ENCODE assay signal across 9 mouse cellular contexts in genomic region chr5:120579211-120579897, GRCm38 (mm10). TPM values are rescaled to one million over a fixed set of nuclear protein-coding genes. Genes with fewer than 3 reads are reported as not detected.
DNase-seq lines count a peak whose midpoint lies in the region; ATAC-seq lines count a peak whose summit lies in the region.
"Had no signal": no experiment of that assay in that cellular context is flagged by ENCODE, and none has a peak within 500 bp of the region (broad histone marks: within the 10 kb centered on the region; RNA-seq: fewer than 3 reads in every experiment).

No protein-coding gene starts in this region.

- H3K36me3 ChIP-seq in intestine, embryonic 15.5 days: peaks cover 14% of the 10 kb centered on the region

- peaks cover 41% of the 10 kb centered on the region for H3K4me1 ChIP-seq in intestine, embryonic 15.5 days (replicated peaks)

- H3K9me3 ChIP-seq in intestine, embryonic 15.5 days: no peaks in the 10 kb centered on the region
- H3K9me3 ChIP-seq: G1E had no signal

- 0 out of 2 replicates have a peak overlapping the region, but pooled peaks have one; percentile 2 for H3K9ac ChIP-seq in intestine, embryonic 15.5 days

- H3K4me3 ChIP-seq in intestine, embryonic 15.5 days (replicated peaks): no peak overlapping the region

- DNase-seq in cerebellum, adult 11-12 months: peak; percentile 79
- DNase-seq in cerebellum, postnatal 4 days (ENCODE audit: low spot score in 2 of 2): no peak
- DNase-seq in brain, adult 2 months (ENCODE audit: low read depth, low spot score): peak; percentile 70
- peak; percentile 88 for DNase-seq in gastrocnemius, postnatal 25 days
- DNase-seq in lung, postnatal 4 days: peak; percentile 24 to 45
- peak; percentile 47 to 51 for DNase-seq in spleen, postnatal 36 days (ENCODE audit: low spot score in 2 of 2)
- no peak for DNase-seq in left cerebral cortex, postnatal 25 days (ENCODE audit: low spot score in 2 of 2)

- intact Hi-C loops in left cerebral cortex, postnatal 25 days (cut with DNase I): no loop called here

- WGBS in intestine, embryonic 15.5 days: 39% methylated on average over 26 of the region's 26 CpGs

- H3K4me2 ChIP-seq in intestine, embryonic 15.5 days (replicated peaks): peak overlapping the region; percentile 18

- peak overlapping the region; percentile 79 for H3K27ac ChIP-seq in intestine, embryonic 15.5 days

- peak; percentile 43; the same call in 1 of the 2 replicates for ATAC-seq in intestine, embryonic 15.5 days

- H3K27me3 ChIP-seq in intestine, embryonic 15.5 days (replicated peaks): no peaks in the 10 kb centered on the region

RNA-seq across cellular contexts. Expression of gene Tpcn1, which starts 9.1 kb away (rescaled TPM):
- 10 to 100 TPM; 44.3 to 48.3 TPM for total RNA-seq in gastrocnemius, postnatal 25 days (2021)
- 25.3 and 26.8 TPM in 2 replicates for polyA plus RNA-seq in intestine, embryonic 15.5 days (2015; fragmentation: Nextera tagmentation; extraction: Ambion mirVana)
- 10 to 100 TPM; 33.9 to 39.4 TPM for total RNA-seq in left cerebral cortex, postnatal 25 days (2021)

RNA-seq across cellular contexts. Expression of gene Iqcd, which starts 9.5 kb away (rescaled TPM):
- under 1 TPM in 1 of 2 experiments, not detected in 1; 0.18 TPM for total RNA-seq in gastrocnemius, postnatal 25 days (2021)
- polyA plus RNA-seq in intestine, embryonic 15.5 days (2015; fragmentation: Nextera tagmentation; extraction: Ambion mirVana): 0.28 and 0.40 TPM in 2 replicates
- total RNA-seq in left cerebral cortex, postnatal 25 days (2021): under 1 TPM; 0.32 to 0.48 TPM

RNA-seq across cellular contexts. Expression of gene Rita1, which starts 33.0 kb away (rescaled TPM):
- 1 to 10 TPM; 4.8 to 6.3 TPM for total RNA-seq in gastrocnemius, postnatal 25 days (2021)
- polyA plus RNA-seq in intestine, embryonic 15.5 days (2015; fragmentation: Nextera tagmentation; extraction: Ambion mirVana): 10.6 and 11.4 TPM in 2 replicates
- total RNA-seq in left cerebral cortex, postnatal 25 days (2021): 10 to 100 TPM; 31.4 to 32.6 TPM

RNA-seq across cellular contexts. Expression of gene Ddx54, which starts 33.2 kb away (rescaled TPM):
- 10 to 100 TPM; 15.7 to 17.1 TPM for total RNA-seq in gastrocnemius, postnatal 25 days (2021)
- polyA plus RNA-seq in intestine, embryonic 15.5 days (2015; fragmentation: Nextera tagmentation; extraction: Ambion mirVana): 47.5 and 49.3 TPM in 2 replicates
- 10 to 100 TPM; 38.7 to 39.6 TPM for total RNA-seq in left cerebral cortex, postnatal 25 days (2021)

RNA-seq across cellular contexts. Expression of gene Cfap73, which starts 54.7 kb away (rescaled TPM):
- total RNA-seq in gastrocnemius, postnatal 25 days (2021): not detected
- polyA plus RNA-seq in intestine, embryonic 15.5 days (2015; fragmentation: Nextera tagmentation; extraction: Ambion mirVana): not detected in 2 replicates
- not detected for total RNA-seq in left cerebral cortex, postnatal 25 days (2021)
- total RNA-seq: G1E had no signal
- polyA plus RNA-seq: G1E had no signal

Comparison
In these comparisons a context has a peak if more than half of its experiments do, and no peak if none do; other contexts are left out.
1. DNase-seq: peak in cerebellum, adult 11-12 months (single experiment), brain, adult 2 months (single experiment), gastrocnemius, postnatal 25 days (single experiment), lung, postnatal 4 days (2 of 2) and spleen, postnatal 36 days (2 of 2); none in cerebellum, postnatal 4 days (0 of 2) and left cerebral cortex, postnatal 25 days (0 of 2).
2. RNA of gene Rita1, which starts 33.0 kb away (total RNA-seq): 31.4 to 32.6 TPM in left cerebral cortex, postnatal 25 days; 4.8 to 6.3 TPM in gastrocnemius, postnatal 25 days; every median in the first group is over 4 times any median in the second.